Mouse (Mus musculus): Measurements from ENCODE around the gene Mios.

The Mios gene

DNA sequence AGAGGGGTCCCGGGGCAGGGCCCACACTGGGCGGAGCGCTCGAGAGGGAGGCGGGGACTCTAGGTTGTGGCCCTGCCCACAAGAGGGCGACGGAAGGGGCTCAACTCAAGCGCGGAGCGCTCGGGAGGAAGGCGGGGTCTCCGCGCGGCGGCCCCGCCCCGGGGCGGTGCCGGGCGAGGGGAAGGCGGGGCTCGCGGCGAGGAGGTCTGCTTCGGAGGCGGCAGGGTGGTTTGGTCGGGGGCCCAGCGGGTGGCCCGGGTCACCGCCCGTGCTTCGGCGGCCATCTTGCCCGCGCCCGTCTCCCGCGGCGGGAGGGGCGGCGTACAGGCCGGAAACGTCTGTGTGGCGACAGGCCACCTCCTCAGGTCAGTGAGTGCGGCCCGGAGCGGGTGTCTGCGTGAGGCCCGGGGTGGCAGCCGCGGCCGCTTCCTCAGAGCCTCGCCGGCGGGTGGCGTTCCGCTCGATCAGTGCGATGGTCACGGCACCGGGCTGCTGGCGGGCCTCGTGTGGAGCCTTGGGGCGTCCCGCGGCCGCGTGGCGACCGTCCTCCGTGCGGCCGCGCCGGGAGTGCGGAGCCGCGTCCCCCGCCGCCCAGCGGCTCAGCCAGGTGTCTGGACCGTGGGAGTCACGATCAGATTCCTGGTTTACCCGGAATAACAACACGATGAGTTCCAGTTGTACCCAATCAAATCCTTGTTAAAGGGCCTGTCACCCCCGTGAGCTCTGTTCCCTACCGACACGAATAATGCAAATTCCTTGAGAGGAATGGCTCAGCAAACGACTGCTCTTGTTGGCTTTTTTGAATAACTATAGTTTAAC lies at the start of gene Mios:
Gene Mios, plus strand, starts transcription at position 176 of the 819 bp plus-strand sequence.
- peak; percentile 86 to 94 for DNase-seq (ENCODE audit: low spot score in 2 of 2)

- no peak for DNase-seq (ENCODE audit: low spot score in 2 of 2)
Observed at GRCm38 (mm10) chr6:8160001-8160400, 49.0 kb upstream of the Mios start.

DNA sequence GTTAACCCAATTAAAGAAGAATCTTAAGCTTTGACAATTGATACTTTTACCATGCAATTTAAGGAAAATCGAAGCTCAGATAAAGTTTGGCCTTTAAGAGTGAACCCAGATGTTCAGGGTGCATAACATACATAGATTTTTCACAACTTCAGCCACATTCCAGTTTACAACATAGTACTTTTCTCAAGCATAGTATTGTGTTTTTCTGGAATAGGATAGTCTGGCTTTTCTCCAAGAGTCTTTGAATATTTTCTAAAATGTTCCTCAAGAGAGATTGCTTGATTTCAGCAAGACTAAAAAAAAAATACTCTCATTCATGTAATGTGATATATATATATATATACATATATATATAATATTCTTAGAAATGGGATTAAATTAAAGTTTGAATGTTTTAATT lies 44.3 kb upstream of the Mios start:
- DNase-seq (ENCODE audit: low spot score in 2 of 2): no peak

DNA sequence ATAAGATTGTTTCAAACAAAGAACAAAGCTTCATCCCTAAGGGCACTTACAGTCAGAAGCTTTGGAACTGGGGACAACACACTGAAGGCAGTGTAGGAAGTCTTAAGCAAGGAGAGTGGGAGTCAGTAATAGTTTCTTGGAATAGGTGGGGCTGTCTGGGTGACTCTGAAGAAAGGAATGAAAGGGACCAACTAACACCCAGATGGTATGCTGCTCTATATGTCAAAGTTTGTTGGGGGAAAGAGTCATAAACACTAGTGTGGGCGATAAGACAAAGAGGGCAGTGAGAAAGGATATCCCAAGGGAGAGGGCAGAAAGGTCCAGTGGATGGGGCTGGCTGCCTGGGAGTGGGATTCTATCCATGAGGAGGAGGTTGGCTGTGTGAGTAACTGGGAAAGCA lies 36.9 kb upstream of the Mios start:
- DNase-seq (ENCODE audit: low spot score in 2 of 2): no peak

DNA sequence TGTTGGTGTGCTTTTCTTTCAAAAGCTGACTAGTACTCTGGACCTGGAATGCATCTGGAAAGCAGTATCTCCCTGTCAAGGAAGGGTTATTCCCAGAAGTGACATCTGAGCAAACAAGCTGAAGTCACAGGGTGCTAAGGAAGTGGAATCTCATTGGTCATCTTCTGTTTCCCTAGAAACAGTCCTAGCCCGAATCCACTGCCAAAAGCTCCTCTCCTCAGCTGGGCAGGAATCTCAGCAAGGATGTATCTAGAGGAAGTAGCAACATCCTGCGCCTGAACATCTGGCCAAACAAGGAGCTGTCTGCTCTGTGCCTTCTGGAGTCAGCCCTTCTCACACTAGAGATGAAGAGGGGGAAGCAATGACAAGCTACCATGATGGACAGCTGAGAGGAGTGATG lies 35.0 kb upstream of the Mios start:
- no peak for DNase-seq (ENCODE audit: low spot score in 2 of 2)

DNA sequence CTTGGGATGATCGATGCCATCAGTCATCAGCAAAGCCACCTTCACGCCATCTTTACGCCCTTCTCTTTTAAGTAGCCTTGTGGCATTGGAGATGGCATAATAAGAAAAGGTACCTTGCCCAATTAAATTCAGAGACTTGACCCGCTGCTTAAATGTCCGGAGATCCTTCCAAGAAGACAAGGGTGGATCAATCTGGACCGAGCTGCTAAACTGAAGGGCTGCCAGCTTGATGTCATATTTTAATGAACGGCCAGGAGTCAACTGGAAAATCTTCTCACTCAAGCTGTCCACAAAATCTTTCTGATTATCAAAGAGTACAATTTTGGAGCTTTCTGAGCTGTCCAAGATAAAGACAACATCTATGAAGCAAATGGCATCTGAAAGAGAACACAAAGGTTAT lies 33.7 kb upstream of the Mios start:
- DNase-seq (ENCODE audit: low spot score in 2 of 2): no peak

DNA sequence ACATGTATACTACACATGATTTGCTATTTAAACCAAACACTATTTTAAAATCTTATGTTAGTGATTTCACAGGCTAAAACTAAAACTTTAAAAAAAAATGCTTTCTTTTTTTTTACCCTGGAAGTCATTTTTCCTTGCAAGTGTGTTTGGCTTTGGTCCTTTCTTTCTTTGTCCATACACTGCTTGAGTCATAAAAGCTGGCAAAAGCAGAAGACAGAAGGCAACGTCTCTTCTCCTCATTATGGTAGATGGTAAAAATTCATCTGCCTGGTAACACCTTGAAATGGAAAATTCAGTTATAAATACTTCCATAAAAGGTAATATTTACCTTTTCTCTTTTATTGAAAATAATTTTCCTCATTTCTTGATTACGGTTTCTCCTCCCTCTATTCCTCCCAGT lies 32.9 kb upstream of the Mios start:
- no peak for DNase-seq (ENCODE audit: low spot score in 2 of 2)

DNA sequence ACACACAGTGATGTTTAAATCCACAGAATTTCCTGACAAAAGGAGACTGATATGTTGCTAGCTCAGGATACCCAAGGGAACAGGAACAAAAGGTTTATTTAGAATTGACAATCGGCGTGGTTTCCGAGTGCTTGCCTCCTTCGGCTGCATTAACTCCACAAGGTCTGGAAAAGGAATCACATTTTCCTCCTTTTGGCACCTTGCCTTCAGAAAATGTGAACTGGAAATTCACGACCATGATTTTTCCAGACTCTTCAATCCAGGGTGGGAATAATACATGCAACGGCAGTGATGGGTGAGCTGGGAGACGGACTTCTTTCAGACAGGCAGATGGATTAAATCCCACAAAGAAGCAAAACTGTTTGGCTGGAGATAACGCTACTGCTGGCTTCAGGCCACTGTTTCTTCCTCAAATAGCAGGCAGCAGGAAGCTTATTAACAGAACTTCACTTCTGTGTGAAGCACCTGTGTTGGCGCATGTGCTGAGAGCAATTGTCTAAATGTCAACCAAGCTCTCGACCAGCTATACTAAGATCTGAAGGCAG lies 30.6 kb upstream of the Mios start:
- DNase-seq (ENCODE audit: low spot score in 2 of 2): no peak

DNA sequence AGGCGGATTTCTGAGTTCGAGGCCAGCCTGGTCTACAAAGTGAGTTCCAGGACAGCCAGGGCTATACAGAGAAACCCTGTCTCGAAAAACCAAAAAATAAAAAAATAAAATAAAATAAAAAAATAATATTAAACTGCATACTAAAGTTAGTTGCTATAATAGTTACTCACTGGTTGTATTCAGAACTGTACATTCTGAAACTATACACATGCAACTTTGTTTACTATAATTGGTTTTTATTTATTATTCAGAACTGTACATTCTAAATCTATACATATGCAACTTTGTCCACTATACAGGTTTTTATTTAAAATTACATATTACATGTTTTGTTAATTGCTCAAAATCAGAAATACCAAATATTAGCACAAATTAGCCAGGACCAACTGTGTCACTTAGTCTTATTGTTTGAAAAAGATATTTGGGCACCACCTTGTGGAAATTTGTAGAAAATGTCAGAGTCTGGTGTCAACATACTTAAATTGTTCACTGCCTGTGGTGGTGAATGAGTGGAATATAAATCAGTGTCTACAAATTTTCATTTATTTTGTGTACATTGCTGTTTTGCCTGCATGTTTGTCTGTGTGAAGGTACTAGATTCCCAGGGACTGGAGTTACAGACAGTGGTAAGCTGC lies 20.3 kb upstream of the Mios start:
- DNase-seq (ENCODE audit: low spot score in 2 of 2): no peak

- no peak for DNase-seq (ENCODE audit: low spot score in 2 of 2)
Observed at GRCm38 (mm10) chr6:8189917-8190316, 19.1 kb upstream of the Mios start.

DNA sequence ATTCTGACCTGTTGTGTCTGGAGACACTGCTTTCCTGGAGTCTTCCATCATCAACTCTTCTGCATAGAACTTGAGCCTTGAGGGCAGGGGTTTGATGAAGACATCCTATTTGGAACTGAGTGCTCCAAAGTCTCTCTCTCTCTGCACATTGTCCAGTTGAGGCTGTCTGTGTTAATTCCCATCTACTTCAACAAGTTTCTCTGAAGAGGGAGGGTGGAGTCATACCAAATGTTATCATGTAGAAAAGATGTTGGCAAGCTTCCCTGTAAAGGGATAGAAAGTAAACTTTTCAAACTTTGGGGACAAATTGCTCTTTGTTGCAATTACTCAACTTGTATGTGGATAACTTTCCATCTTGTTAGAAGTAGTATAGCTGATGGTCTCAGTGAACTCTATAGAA lies 16.5 kb upstream of the Mios start, which contains the start of gene Col28a1:
Gene Col28a1, minus strand, starts transcription at position 101 of the 400 bp plus-strand sequence.
- DNase-seq (ENCODE audit: low spot score in 2 of 2): no peak

DNA sequence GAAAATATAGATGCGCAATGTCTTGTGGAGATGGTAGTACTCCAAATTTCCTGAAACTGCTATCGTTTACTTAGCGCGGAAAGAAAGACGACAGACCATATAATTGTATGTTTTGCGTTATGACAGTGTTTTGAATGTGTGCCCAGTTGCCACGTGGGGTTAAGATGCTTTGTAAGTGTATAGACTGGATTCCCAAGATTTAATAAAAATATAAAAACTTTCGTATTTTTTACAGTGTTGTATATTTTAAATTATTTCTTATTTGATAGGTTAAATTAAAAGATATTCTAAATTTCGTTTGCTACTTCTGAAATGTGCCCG lies 804 bp downstream of the Mios start:
- no peak for DNase-seq (ENCODE audit: low spot score in 2 of 2)

GRCm38 (mm10) chr6:8210661-8211060 lies 1.6 kb downstream of the Mios start:
- DNase-seq (ENCODE audit: low spot score in 2 of 2): no peak

GRCm38 (mm10) chr6:8227035-8227434 lies 18.0 kb downstream of the Mios start:
- no peak for DNase-seq (ENCODE audit: low spot score in 2 of 2)

DNA sequence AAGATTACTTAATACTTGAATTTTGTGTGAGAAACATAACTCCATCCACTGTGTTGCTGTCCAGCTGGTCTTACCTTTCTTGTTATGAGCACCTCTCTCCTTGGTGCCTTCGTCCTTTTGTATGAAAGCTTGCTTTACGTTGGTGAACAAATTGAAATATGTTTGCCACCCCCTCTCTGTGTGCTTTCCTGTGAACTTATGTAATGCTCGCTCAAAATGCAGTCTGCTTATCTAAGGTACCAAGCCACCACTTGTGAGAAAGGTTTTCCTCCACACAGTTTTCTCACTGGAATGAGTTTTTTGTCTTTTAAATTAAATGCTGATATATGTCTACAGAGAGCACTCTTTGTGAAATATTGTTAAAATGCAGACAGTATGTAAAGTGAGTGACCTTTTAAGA lies 19.6 kb downstream of the Mios start:
- no peak for DNase-seq (ENCODE audit: low spot score in 2 of 2)

- DNase-seq (ENCODE audit: low spot score in 2 of 2): no peak
Observed at GRCm38 (mm10) chr6:8258316-8258715, 49.3 kb downstream of the Mios start.

GRCm38 (mm10) chr6:8259004-8259666 lies 50.1 kb downstream of the Mios start, which contains the start of the genes Rpa3, Umad1 and Gm45062:
Gene Rpa3, minus strand, starts transcription at chr6:8259173.
Gene Umad1, plus strand, starts transcription at chr6:8259288.
Gene Gm45062, plus strand, starts transcription at chr6:8259450.
- peak; percentile 95 to 97 for DNase-seq (ENCODE audit: low spot score in 2 of 2)

DNA sequence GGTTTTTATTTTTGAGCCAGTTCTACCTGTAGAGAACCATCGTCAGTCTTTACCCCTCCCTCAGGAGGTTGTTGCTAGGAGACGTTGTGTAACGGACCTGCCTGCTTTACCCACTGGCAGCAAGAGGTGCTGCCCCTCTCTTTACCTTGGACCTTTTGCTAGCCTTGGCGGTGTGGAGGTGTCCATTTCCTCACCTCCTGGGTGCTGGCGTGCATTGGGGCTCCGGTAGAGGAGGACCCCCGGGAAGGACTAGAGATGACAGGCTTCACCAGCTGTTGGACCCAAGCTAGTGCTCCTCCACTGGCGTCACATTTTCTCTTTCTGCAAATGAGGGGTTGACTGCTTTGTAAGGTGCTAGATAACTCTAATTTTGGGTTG lies 50.6 kb downstream of the Mios start:
- DNase-seq (ENCODE audit: low spot score in 2 of 2): no peak

DNA sequence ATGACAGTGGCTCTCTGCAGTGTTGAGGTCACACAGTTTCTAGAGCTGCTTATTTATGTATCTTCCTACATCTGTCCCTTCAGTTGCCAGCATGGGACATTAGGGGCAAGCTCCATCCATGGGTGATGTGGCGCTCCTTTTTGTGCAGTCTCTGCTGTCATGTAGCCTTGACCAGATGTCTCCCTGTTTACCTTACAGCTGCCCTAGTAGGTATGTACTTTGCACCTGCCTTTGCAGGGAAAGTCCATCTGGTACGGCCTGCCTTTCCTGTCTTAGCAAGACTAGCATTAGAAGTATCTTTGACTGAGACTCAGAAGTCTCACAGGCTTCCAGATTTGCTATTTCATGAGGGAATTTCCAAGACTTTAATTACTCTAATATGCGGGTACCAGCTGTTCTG lies 62.0 kb downstream of the Mios start:
- no peak for DNase-seq (ENCODE audit: low spot score in 2 of 2)

- peak; percentile 69 to 83 for DNase-seq (ENCODE audit: low spot score in 2 of 2)
Observed at GRCm38 (mm10) chr6:8274387-8275054, 65.5 kb downstream of the Mios start.

DNA sequence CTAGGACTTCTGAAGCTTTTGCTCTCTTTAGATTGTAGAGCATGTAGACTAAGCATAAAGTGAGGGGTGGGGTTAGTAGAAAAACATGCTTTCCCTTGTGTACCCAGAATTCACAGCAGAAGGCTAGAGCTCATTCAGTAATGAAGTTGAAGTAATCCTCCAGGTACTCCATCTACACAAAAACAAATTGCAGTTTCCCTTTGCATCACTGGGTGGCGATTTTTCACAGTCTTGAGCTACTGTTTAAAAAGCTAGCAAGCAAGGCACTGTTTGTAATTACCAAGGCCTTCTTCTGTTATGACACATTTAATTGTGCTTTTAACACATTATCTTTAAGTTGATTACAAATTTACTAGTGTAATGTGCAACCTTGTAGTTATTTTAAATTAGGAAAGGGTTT lies 66.1 kb downstream of the Mios start:
- peak; percentile 80 to 82 for DNase-seq (ENCODE audit: low spot score in 2 of 2)

DNA sequence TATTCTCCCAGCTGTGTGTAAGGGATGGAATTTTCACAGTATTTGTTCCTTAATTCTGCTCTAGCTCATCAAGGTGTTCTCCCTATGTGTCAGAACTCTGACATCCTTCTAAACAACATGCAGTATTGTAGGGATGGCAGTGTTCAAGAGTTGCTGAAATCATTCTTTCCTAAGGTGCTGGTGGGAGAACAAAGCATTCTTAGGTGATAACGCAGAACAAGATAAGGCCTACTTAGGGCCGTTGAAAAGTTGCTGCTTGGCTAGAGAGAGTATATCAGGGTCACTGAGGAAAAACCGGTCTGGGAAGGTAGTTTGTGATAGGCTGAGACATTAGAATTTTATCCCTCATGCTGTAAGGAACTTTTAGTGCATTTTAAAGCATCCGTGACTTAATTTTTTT lies 67.4 kb downstream of the Mios start:
- DNase-seq (ENCODE audit: low spot score in 2 of 2): no peak
